Mouse (Mus musculus) CH12.LX (cell line): ENCODE results near the gene Zdhhc19.

ENCODE experiments used
- BHLHE40 ChIP-seq: IDR thresholded peaks from 2 replicates; pipeline ENCODE4 v1.6.1; 2011; ENCODE audit warnings: mild to moderate bottlenecking, low read depth, low read length, improper control_type of control experiment
- CTCF ChIP-seq, 2 experiments: IDR thresholded peaks in 1 of 2; conservative IDR thresholded peaks in 1 of 2; 2 replicates each; pipeline ENCODE4 v1.5.1; 2011 to 2012; ENCODE audit warnings: low read depth in 2 of 2, low read length in 2 of 2, improper control_type of control experiment in 1 of 2, inconsistent platforms in 1 of 2, mild to moderate bottlenecking in 1 of 2, moderate library complexity in 1 of 2
- MEF2A ChIP-seq: IDR thresholded peaks from 2 replicates; pipeline ENCODE4 v1.6.1; 2014; ENCODE audit warnings: low read depth, mild to moderate bottlenecking, inconsistent platforms, low read length, improper control_type of control experiment, borderline replicate concordance
- MXI1 ChIP-seq: IDR thresholded peaks from 2 replicates; pipeline ENCODE4 v1.6.1; 2011; ENCODE audit warnings: mild to moderate bottlenecking, low read depth, low read length, improper control_type of control experiment
- POLR2A ChIP-seq: IDR thresholded peaks from 2 replicates; pipeline ENCODE4 v1.6.1; 2011; ENCODE audit warnings: low read depth, mild to moderate bottlenecking, improper control_type of control experiment, low read length
- SMC3 ChIP-seq: IDR thresholded peaks from 2 replicates; pipeline ENCODE4 v1.6.1; 2011; ENCODE audit warnings: low read depth, low read length, improper control_type of control experiment
- TCF12 ChIP-seq: IDR thresholded peaks from 2 replicates; pipeline ENCODE4 v1.6.1; 2014; ENCODE audit warnings: low read depth, mild to moderate bottlenecking, inconsistent platforms, low read length, improper control_type of control experiment
- ZC3H11A ChIP-seq: IDR thresholded peaks from 2 replicates; pipeline ENCODE4 v1.6.1; 2012; ENCODE audit warnings: low read depth, mild to moderate bottlenecking, inconsistent platforms, low read length, improper control_type of control experiment
- ZNF384 ChIP-seq: IDR thresholded peaks from 2 replicates; pipeline ENCODE4 v1.6.1; 2012; ENCODE audit warnings: low read depth, low read length, improper control_type of control experiment, inconsistent platforms

GRCm38 (mm10) chr16:32513401-32513800 is 17.3 kb downstream of the Zdhhc19 start:
- TF ChIP-seq ZC3H11A: no peak
- no peak for TF ChIP-seq CTCF (conservative IDR thresholded peaks at IDR 0.05 in 1 of 2, IDR thresholded peaks at IDR 0.05 in 1 of 2; ENCODE audit: low read depth in 2 of 2, low read length in 2 of 2)
- TF ChIP-seq POLR2A: no peak
- TF ChIP-seq TCF12: no peak
- no peak for TF ChIP-seq ZNF384
- no peak for TF ChIP-seq MEF2A
- no peak for TF ChIP-seq MXI1
- no peak for TF ChIP-seq BHLHE40
- no peak for TF ChIP-seq SMC3
